Mouse (Mus musculus) lung, embryonic 14.5 days (tissue): Measurements from ENCODE around the gene Akap6. TPM values are rescaled to one million over a fixed set of nuclear protein-coding genes. Genes with fewer than 3 reads are reported as not detected.
A peak's percentile ranks its signal among the peaks of the same experiment; 100 is the strongest.

Source experiments
- ATAC-seq: fragments of 200-750 bp; cut with Nextera tagmentation; 2 replicates; pipeline ENCODE4 v1.8.0; 2017; ENCODE audit warnings: mild to moderate bottlenecking, moderate TSS enrichment, moderate library complexity; ENCODE audit not compliant: insufficient read depth
- DNase-seq: peaks from one replicate; pipeline ENCODE4 v3.0.0-alpha.2; 2015
- H3K27ac ChIP-seq: fragments of 300-500 bp; sonication (generic); 2 replicates; pipeline ENCODE4 v1.5.1; 2014; ENCODE audit warnings: low read depth, mild to moderate bottlenecking, moderate library complexity
- H3K27me3 ChIP-seq: fragments of 300-500 bp; sonication (generic); 2 replicates; pipeline ENCODE4 v1.6.1; 2014; ENCODE audit warnings: low read length, control low read depth; ENCODE audit not compliant: insufficient read depth
- H3K36me3 ChIP-seq: fragments of 300-500 bp; sonication (generic); 2 replicates; pipeline ENCODE4 v1.6.1; 2014; ENCODE audit warnings: control low read depth; ENCODE audit not compliant: insufficient read depth
- H3K4me1 ChIP-seq: fragments of 300-500 bp; sonication (generic); 2 replicates; pipeline ENCODE4 v1.6.1; 2014; ENCODE audit warnings: antibody characterized with exemption, control low read depth; ENCODE audit not compliant: insufficient read depth
- H3K4me2 ChIP-seq: fragments of 300-500 bp; sonication (generic); 2 replicates; pipeline ENCODE4 v1.6.1; 2014; ENCODE audit warnings: mild to moderate bottlenecking
- H3K4me3 ChIP-seq: fragments of 300-500 bp; sonication (generic); 2 replicates; pipeline ENCODE4 v1.5.1; 2014; ENCODE audit warnings: low read depth, low read length
- H3K9ac ChIP-seq: fragments of 300-500 bp; sonication (generic); 2 replicates; pipeline ENCODE4 v1.6.1; 2014
- H3K9me3 ChIP-seq: fragments of 300-500 bp; sonication (generic); 2 replicates; pipeline ENCODE4 v1.6.1; 2016; ENCODE audit warnings: low read depth, low read length, control low read depth
- CTCF ChIP-seq: IDR thresholded peaks from 2 replicates; pipeline ENCODE4 v1.5.1; 2016; ENCODE audit warnings: antibody characterized with exemption, low read depth
- WGBS: fragments of 180-500 bp; shearing (Covaris S2); extraction: QIAGEN DNeasy Blood & Tissue Kit; methylation state at CpG from one replicate; pipeline ENCODE4 v1.1.7; 2014; 5-methylcytosine and 5-hydroxymethylcytosine counted together
- polyA plus RNA-seq: library from polyadenylated mRNA; unstranded; fragments of >200 nt; fragmentation: Nextera tagmentation; extraction: Ambion mirVana; gene quantifications from 2 replicates; pipeline ENCODE4 v1.2.1, GENCODE M21; 2014

Gene Akap6
- polyA plus RNA-seq, 1 experiment from 2014 or later, result 0.51 TPM

GRCm38 (mm10) chr12:53144122-53144695, 445.0 kb downstream of the Akap6 start:
- Histone ChIP-seq H3K27me3 (no peaks in the 10 kb centered on the region; the same call in 1 of the 2 replicates), H3K36me3 (no peaks in the 10 kb centered on the region), H3K9me3 (no peaks in the 10 kb centered on the region), H3K27ac (no peak overlapping the region), H3K4me3 (no peak overlapping the region), H3K4me1 (no peaks in the 10 kb centered on the region), H3K9ac (no peak overlapping the region), H3K4me2 (no peak overlapping the region)
- no peak for TF ChIP-seq CTCF
- DNase-seq (no peak), ATAC-seq (no peak)
- 78% methylated on average over 6 of the region's 6 CpGs for WGBS

GRCm38 (mm10) chr12:53144760-53145159, 445.6 kb downstream of the Akap6 start:
- TF ChIP-seq CTCF, result no peak
- no peaks in the 10 kb centered on the region for H3K36me3 ChIP-seq
- H3K4me3 ChIP-seq, result no peak overlapping the region
- no peaks in the 10 kb centered on the region for H3K9me3 ChIP-seq
- no peaks in the 10 kb centered on the region; the same call in 1 of the 2 replicates for H3K27me3 ChIP-seq
- H3K4me1 ChIP-seq, result no peaks in the 10 kb centered on the region
- H3K9ac ChIP-seq, result no peak overlapping the region
- H3K27ac ChIP-seq, result no peak overlapping the region
- ATAC-seq (no peak), DNase-seq (no peak)
- WGBS, result 96% methylated on average over 10 of the region's 10 CpGs
- no peak overlapping the region for H3K4me2 ChIP-seq

GRCm38 (mm10) chr12:53145516-53145915, 446.3 kb downstream of the Akap6 start:
- DNase-seq (no peak), ATAC-seq (no peak; the same call in 1 of the 2 replicates)
- H3K4me3 ChIP-seq, result no peak overlapping the region
- no peak overlapping the region for H3K27ac ChIP-seq
- TF ChIP-seq CTCF, result no peak
- H3K9ac ChIP-seq, result no peak overlapping the region
- no peaks in the 10 kb centered on the region for H3K4me1 ChIP-seq
- H3K27me3 ChIP-seq, result no peaks in the 10 kb centered on the region; the same call in 1 of the 2 replicates
- 33% methylated on average over 4 of the region's 4 CpGs for WGBS
- H3K9me3 ChIP-seq, result no peaks in the 10 kb centered on the region
- no peaks in the 10 kb centered on the region for H3K36me3 ChIP-seq
- H3K4me2 ChIP-seq, result no peak overlapping the region

- WGBS, result 27% methylated on average over 11 of the region's 11 CpGs
- DNase-seq (peak; percentile 57), ATAC-seq (peak; percentile 35; the same call in 1 of the 2 replicates)
- H3K4me3 ChIP-seq, result no peak overlapping the region
- H3K27me3 ChIP-seq, result no peaks in the 10 kb centered on the region
- TF ChIP-seq CTCF, result no peak
- H3K9me3 ChIP-seq, result no peaks in the 10 kb centered on the region
- H3K9ac ChIP-seq, result no peak overlapping the region
- no peak overlapping the region for H3K27ac ChIP-seq
- H3K36me3 ChIP-seq, result no peaks in the 10 kb centered on the region
- no peaks in the 10 kb centered on the region for H3K4me1 ChIP-seq
- H3K4me2 ChIP-seq, result no peak overlapping the region
Measured at GRCm38 (mm10) chr12:53146460-53147050, 447.4 kb downstream of the Akap6 start.

- Histone ChIP-seq H3K9ac (no peak overlapping the region), H3K9me3 (no peaks in the 10 kb centered on the region), H3K27me3 (no peaks in the 10 kb centered on the region), H3K4me1 (no peaks in the 10 kb centered on the region), H3K4me3 (no peak overlapping the region), H3K4me2 (no peak overlapping the region), H3K36me3 (no peaks in the 10 kb centered on the region), H3K27ac (no peak overlapping the region)
- WGBS, result 51% methylated on average over 11 of the region's 11 CpGs
- no peak for TF ChIP-seq CTCF
- DNase-seq, result no peak
- ATAC-seq, result no peak
Measured at GRCm38 (mm10) chr12:53147696-53148095, 448.5 kb downstream of the Akap6 start.

GRCm38 (mm10) chr12:53168189-53169003, 469.2 kb downstream of the Akap6 start:
- Histone ChIP-seq H3K27ac (no peak overlapping the region), H3K36me3 (no peaks in the 10 kb centered on the region), H3K9ac (no peak overlapping the region), H3K4me1 (no peaks in the 10 kb centered on the region), H3K4me3 (no peak overlapping the region), H3K27me3 (no peaks in the 10 kb centered on the region), H3K9me3 (no peaks in the 10 kb centered on the region), H3K4me2 (no peak overlapping the region)
- no peak for DNase-seq
- no peak for ATAC-seq
- no peak for TF ChIP-seq CTCF
- 83% methylated on average over 8 of the region's 8 CpGs for WGBS

- Histone ChIP-seq H3K9ac (no peak overlapping the region), H3K4me1 (no peaks in the 10 kb centered on the region), H3K4me2 (no peak overlapping the region), H3K9me3 (no peaks in the 10 kb centered on the region), H3K36me3 (no peaks in the 10 kb centered on the region), H3K4me3 (no peak overlapping the region), H3K27ac (no peak overlapping the region), H3K27me3 (no peaks in the 10 kb centered on the region)
- DNase-seq, result no peak
- no peak for ATAC-seq
- 78% methylated on average over 7 of the region's 7 CpGs for WGBS
- no peak for TF ChIP-seq CTCF
Measured at GRCm38 (mm10) chr12:53191435-53191834, 492.3 kb downstream of the Akap6 start.
